Mouse (Mus musculus) thymus, postnatal 25 days (tissue): ENCODE results near the gene Pgs1.

Source experiments
- DNase-seq: peaks from one replicate; pipeline ENCODE4 v3.0.0; 2022

Gene Pgs1

GRCm38 (mm10) chr11:117986126-117987031 is at the start of gene Pgs1:
Gene Pgs1 (plus strand): TSS chr11:117986292.
- DNase-seq = peak; percentile 93

GRCm38 (mm10) chr11:117939004-117939730 is 46.9 kb upstream of the Pgs1 start:
- no peak for DNase-seq

- no peak for DNase-seq
These were observed 46.3 kb upstream of the Pgs1 start for GRCm38 (mm10) chr11:117939741-117940285.

- DNase-seq = no peak
These were observed 45.2 kb upstream of the Pgs1 start for GRCm38 (mm10) chr11:117940881-117941280.

- no peak for DNase-seq
These were observed 44.7 kb upstream of the Pgs1 start for GRCm38 (mm10) chr11:117941325-117941834.

GRCm38 (mm10) chr11:117941848-117942247 is 44.2 kb upstream of the Pgs1 start:
- no peak for DNase-seq

- no peak for DNase-seq
These were observed 39.7 kb upstream of the Pgs1 start for GRCm38 (mm10) chr11:117946195-117946979.

GRCm38 (mm10) chr11:117946996-117947419 is 39.1 kb upstream of the Pgs1 start:
- DNase-seq = no peak

- no peak for DNase-seq
These were observed 36.5 kb upstream of the Pgs1 start for GRCm38 (mm10) chr11:117949392-117950091.

GRCm38 (mm10) chr11:117951391-117951790 is 34.7 kb upstream of the Pgs1 start:
- no peak for DNase-seq

- DNase-seq = peak; percentile 95
These were observed 33.7 kb upstream of the Pgs1 start for GRCm38 (mm10) chr11:117952174-117952933.

- DNase-seq = peak; percentile 54
These were observed 32.0 kb upstream of the Pgs1 start for GRCm38 (mm10) chr11:117954094-117954493.

- no peak for DNase-seq
These were observed 31.3 kb upstream of the Pgs1 start for GRCm38 (mm10) chr11:117954819-117955218.

- no peak for DNase-seq
These were observed 30.5 kb upstream of the Pgs1 start for GRCm38 (mm10) chr11:117955621-117956020.

- DNase-seq = no peak
These were observed 27.9 kb upstream of the Pgs1 start for GRCm38 (mm10) chr11:117958197-117958596.

- DNase-seq = no peak
These were observed 26.9 kb upstream of the Pgs1 start for GRCm38 (mm10) chr11:117959166-117959565.

- DNase-seq = no peak
These were observed 26.2 kb upstream of the Pgs1 start for GRCm38 (mm10) chr11:117959741-117960381.

GRCm38 (mm10) chr11:117960601-117961000 is 25.5 kb upstream of the Pgs1 start:
- DNase-seq = no peak

GRCm38 (mm10) chr11:117962228-117963067 is 23.6 kb upstream of the Pgs1 start:
- DNase-seq = no peak
